Mouse (Mus musculus) effector memory CD4-positive, alpha-beta T cell, adult 5 months (primary cell): ENCODE data around the gene Mefv. TPM values are rescaled to one million over a fixed set of nuclear protein-coding genes. Genes with fewer than 3 reads are reported as not detected.

Experiments
- polyA plus RNA-seq: library from polyadenylated mRNA; unstranded; fragments of 100-300 nt; shearing (Covaris generic); gene quantifications from one replicate; pipeline ENCODE4 v1.2.1, GENCODE M21; 2017

The Mefv gene
- not detected for polyA plus RNA-seq

GRCm38 (mm10) chr16:3717980-3718379 lies at the start of gene Mefv:
Mefv (minus strand) TSS chr16:3718097.

DNA sequence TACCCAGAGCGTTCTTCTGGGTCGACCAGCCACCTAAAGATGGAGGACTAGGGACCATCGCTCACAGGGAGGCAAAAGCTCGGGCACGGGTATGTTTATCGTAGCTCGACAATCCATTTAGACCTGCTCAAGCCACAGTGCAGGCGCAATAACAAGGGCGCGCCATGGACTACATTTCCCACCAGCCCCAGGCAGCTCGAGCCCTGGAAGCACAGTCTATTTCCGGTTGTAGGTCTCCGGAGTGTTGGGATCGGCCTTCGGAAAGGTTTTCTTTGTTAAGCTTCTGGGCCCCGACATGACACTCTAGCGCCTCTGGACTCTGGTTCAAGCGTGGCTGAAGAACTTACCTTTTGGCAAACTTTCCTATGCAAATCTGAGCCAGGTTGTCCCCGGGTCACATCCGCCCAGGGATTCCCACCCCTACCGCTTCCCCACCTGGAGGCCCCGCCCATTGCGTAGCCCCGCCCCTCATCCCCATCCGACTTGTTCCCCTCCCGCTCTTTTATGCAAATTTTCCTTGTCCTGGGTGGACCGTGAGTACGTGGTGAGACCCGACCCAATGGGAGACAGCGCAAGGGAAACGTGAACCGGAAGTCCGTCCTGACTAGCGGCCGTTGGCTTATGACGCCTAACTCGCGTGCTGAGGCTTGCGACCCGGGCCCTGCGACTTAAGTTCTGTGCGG lies 25.7 kb upstream of the Mefv start, which contains the start of gene Zfp263:
Gene Zfp263, plus strand, starts transcription at position 591 of the 683 bp plus-strand sequence.

Other genes with a start within 250 kb of the Mefv start
- gene Olfr161, start 127.1 kb downstream of the Mefv start, polyA plus RNA-seq = 0.09 TPM
- gene Zfp263, start 26.0 kb upstream of the Mefv start, polyA plus RNA-seq = 51.4 TPM
- not detected for gene Olfr15, start 112.8 kb upstream of the Mefv start, polyA plus RNA-seq
- gene Zfp174, start 129.2 kb upstream of the Mefv start, polyA plus RNA-seq = 0.26 TPM
- gene Naa60, start 154.3 kb upstream of the Mefv start, polyA plus RNA-seq = 77.2 TPM
- 7.0 TPM for gene Zfp597, start 166.5 kb upstream of the Mefv start, polyA plus RNA-seq
- gene Gm20695, start 166.6 kb upstream of the Mefv start, polyA plus RNA-seq = 1.6 TPM
- gene 1700037C18Rik, start 190.6 kb upstream of the Mefv start, polyA plus RNA-seq = 4.5 TPM
- 10.9 TPM for gene Cluap1, start 190.7 kb upstream of the Mefv start, polyA plus RNA-seq